Mouse (Mus musculus) small intestine, adult 2 months (tissue): ENCODE data around the gene Fam171a1. TPM values are rescaled to one million over a fixed set of nuclear protein-coding genes. Genes with fewer than 3 reads are reported as not detected.
A peak's percentile ranks its signal among the peaks of the same experiment; 100 is the strongest.
"Not testable (repeated sequence)": the region's sequence is repeated elsewhere in the genome, so short reads cannot be mapped to it uniquely, and the experiment has no call there.

Source experiments
- H3K27ac ChIP-seq: fragments of 200-500 bp; 2 replicates; pipeline ENCODE4 v1.5.1; 2012; ENCODE audit warnings: low read depth, low read length, control low read depth, inconsistent platforms; ENCODE audit not compliant: insufficient read depth
- H3K27me3 ChIP-seq: fragments of 200-500 bp; 2 replicates; pipeline ENCODE4 v1.6.1; 2012; ENCODE audit warnings: mild to moderate bottlenecking, moderate library complexity, low read length, inconsistent platforms; ENCODE audit not compliant: control insufficient read depth, insufficient read depth
- H3K36me3 ChIP-seq: fragments of 200-500 bp; 2 replicates; pipeline ENCODE4 v1.6.1; 2012; ENCODE audit warnings: mild to moderate bottlenecking, low read length, control low read depth, inconsistent platforms; ENCODE audit not compliant: control insufficient read depth, insufficient read depth
- H3K4me1 ChIP-seq: fragments of 200-500 bp; 2 replicates; pipeline ENCODE4 v1.6.1; 2012; ENCODE audit warnings: low read length, inconsistent platforms, mixed read lengths; ENCODE audit not compliant: control insufficient read depth, insufficient read depth, insufficient read length
- H3K4me3 ChIP-seq: fragments of 200-500 bp; 2 replicates; pipeline ENCODE4 v1.5.1; 2012; ENCODE audit warnings: low read depth, mild to moderate bottlenecking, control low read depth, inconsistent platforms, low read length, moderate library complexity
- CTCF ChIP-seq: fragments of 200-500 bp; IDR thresholded peaks from 2 replicates; pipeline ENCODE4 v1.5.1; 2012; ENCODE audit warnings: low read depth, mild to moderate bottlenecking, control low read depth, inconsistent platforms, low read length, moderate library complexity, mixed read lengths; ENCODE audit not compliant: insufficient replicate concordance, insufficient read length; ENCODE audit errors: extremely low read depth
- POLR2A ChIP-seq: fragments of 200-500 bp; IDR thresholded peaks from 2 replicates; pipeline ENCODE4 v1.6.1; 2012; ENCODE audit warnings: low read depth, mild to moderate bottlenecking, control low read depth, inconsistent platforms, low read length, moderate library complexity
- WGBS: fragments of 180-500 bp; shearing (Covaris S2); methylation state at CpG from one replicate; pipeline ENCODE4 v1.1.7; 2018; 5-methylcytosine and 5-hydroxymethylcytosine counted together
- polyA plus RNA-seq: library from polyadenylated mRNA; depleted of rRNA; stranded (reverse); fragments of >200 nt; gene quantifications from 2 replicates; pipeline ENCODE4 v1.2.3, GENCODE M21; 2012

Fam171a1 gene
- polyA plus RNA-seq, 1 experiment = 7.0 TPM

GRCm38 (mm10) chr2:3171774-3172173, 57.8 kb downstream of the Fam171a1 start:
- no peaks in the 10 kb centered on the region for H3K36me3 ChIP-seq
- no peaks in the 10 kb centered on the region for H3K4me1 ChIP-seq
- TF ChIP-seq CTCF (no peak), POLR2A (no peak)
- WGBS = 34% methylated on average over 3 of the region's 3 CpGs
- no peak overlapping the region for H3K4me3 ChIP-seq
- H3K27me3 ChIP-seq = no peaks in the 10 kb centered on the region
- no peak overlapping the region for H3K27ac ChIP-seq

DNA sequence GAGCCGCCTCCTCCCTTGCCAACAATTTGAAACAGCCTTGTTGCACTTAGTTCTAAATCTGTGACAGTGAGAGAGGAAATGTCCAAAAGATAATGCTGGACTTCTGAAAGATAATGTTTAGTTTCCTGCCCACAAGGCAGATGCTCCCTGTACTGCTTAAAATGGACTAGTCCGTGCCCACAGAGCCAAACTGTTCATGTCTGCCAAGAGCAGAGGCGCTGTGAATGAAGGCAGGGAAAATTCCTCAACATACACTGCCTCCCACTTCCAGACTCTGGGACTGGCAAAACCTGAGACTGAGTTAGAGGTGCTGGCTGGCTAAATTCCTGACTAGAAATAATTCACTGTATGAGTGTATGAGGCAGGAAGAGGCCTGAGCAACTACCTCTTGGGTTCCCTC, 58.6 kb downstream of the Fam171a1 start:
- WGBS = 78% methylated on average over 3 of the region's 3 CpGs
- H3K4me1 ChIP-seq = no peaks in the 10 kb centered on the region
- H3K4me3 ChIP-seq = no peak overlapping the region
- TF ChIP-seq POLR2A = no peak
- no peak for TF ChIP-seq CTCF
- no peaks in the 10 kb centered on the region for H3K36me3 ChIP-seq
- no peaks in the 10 kb centered on the region for H3K27me3 ChIP-seq
- H3K27ac ChIP-seq = no peak overlapping the region

- H3K27ac ChIP-seq = no peak overlapping the region
- 74% methylated on average over 5 of the region's 5 CpGs for WGBS
- H3K27me3 ChIP-seq = no peaks in the 10 kb centered on the region
- TF ChIP-seq POLR2A (no peak), CTCF (no peak)
- no peaks in the 10 kb centered on the region for H3K4me1 ChIP-seq
- H3K4me3 ChIP-seq = no peak overlapping the region
- H3K36me3 ChIP-seq = no peaks in the 10 kb centered on the region
Observed at GRCm38 (mm10) chr2:3174890-3175289, 60.9 kb downstream of the Fam171a1 start.

GRCm38 (mm10) chr2:3175988-3176387, 62.0 kb downstream of the Fam171a1 start:
- not testable (repeated sequence) for H3K4me3 ChIP-seq, H3K27ac ChIP-seq, H3K36me3 ChIP-seq, H3K4me1 ChIP-seq, H3K27me3 ChIP-seq
- 97% methylated on average over 4 of the region's 4 CpGs for WGBS

- no peak overlapping the region for H3K27ac ChIP-seq
- no peak overlapping the region for H3K4me3 ChIP-seq
- no peaks in the 10 kb centered on the region for H3K27me3 ChIP-seq
- TF ChIP-seq CTCF = no peak
- no peak for TF ChIP-seq POLR2A
- H3K4me1 ChIP-seq = no peaks in the 10 kb centered on the region
- no peaks in the 10 kb centered on the region for H3K36me3 ChIP-seq
- WGBS = 89% methylated on average over 3 of the region's 3 CpGs
Observed at GRCm38 (mm10) chr2:3176751-3177150, 62.7 kb downstream of the Fam171a1 start.

DNA sequence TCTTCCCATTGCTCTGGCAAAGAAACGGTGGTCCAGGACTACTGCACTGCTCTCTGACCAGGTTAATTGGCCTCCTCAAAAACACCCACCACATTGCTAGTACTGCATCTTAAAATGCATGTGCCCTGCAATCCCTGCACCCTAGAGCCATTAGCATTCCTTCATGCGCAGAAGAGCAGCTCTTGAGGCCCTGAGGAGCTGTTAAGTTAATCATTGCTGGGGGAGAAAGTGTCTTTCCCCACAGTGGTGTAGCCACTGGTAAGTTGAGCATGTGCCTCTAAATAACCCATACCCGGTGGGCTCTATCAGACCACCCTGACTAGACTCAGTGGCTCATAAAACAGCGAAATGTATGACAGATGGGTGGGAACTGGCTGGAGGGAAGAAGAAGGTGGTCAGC, 66.5 kb downstream of the Fam171a1 start:
- H3K27ac ChIP-seq = peak overlapping the region; percentile 12; the same call in 1 of the 2 replicates
- WGBS = 69% methylated on average over 4 of the region's 4 CpGs
- H3K4me3 ChIP-seq = no peak overlapping the region
- no peaks in the 10 kb centered on the region for H3K4me1 ChIP-seq
- H3K27me3 ChIP-seq = no peaks in the 10 kb centered on the region
- H3K36me3 ChIP-seq = no peaks in the 10 kb centered on the region
- TF ChIP-seq CTCF (no peak), POLR2A (no peak)

DNA sequence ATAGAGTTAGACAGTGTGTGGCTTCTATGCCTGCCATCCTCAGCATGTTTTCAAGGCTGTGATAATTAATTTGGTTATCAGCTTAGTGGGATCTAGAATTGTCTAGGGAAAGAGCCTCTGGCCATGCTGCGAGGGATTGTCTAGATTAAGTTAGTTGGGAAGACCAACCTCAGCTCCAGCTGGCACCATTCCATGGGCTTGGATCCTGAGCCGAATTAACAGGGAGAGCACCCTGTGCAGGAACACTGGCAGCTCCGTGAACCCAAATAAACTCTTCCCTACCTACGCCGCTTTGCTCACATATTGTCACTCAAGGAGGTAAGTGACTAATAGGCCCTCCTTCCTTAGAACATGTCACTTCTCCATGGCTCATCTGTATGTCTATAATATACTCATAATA, 69.6 kb downstream of the Fam171a1 start:
- Histone ChIP-seq H3K4me3 (no peak overlapping the region), H3K4me1 (peaks cover 4% of the 10 kb centered on the region; the same call in 1 of the 2 replicates), H3K27ac (no peak overlapping the region), H3K36me3 (no peaks in the 10 kb centered on the region), H3K27me3 (no peaks in the 10 kb centered on the region)
- 85% methylated on average over 5 of the region's 5 CpGs for WGBS
- no peak for TF ChIP-seq POLR2A
- no peak for TF ChIP-seq CTCF

DNA sequence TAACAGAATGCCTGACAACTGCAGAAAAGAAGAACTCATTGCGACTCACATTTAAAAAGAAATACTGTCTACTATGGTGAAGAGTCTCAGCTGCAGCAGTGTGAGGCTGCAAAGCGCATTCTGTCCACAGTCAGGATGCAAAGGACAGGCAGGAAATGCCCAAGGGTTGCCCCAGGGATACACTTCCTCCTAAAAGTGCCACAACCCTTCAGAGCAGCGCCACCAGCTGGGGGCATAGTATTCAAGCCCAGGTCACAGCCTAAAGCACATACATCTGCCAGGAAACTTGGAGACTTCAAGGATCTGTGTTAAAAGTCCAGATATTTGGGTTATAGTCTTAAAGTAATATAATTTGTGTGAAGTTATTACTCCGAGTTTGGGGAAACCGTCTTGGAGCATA, 71.3 kb downstream of the Fam171a1 start:
- no peak overlapping the region for H3K27ac ChIP-seq
- no peak overlapping the region for H3K4me3 ChIP-seq
- H3K36me3 ChIP-seq = no peaks in the 10 kb centered on the region
- peaks cover 10% of the 10 kb centered on the region; the same call in 1 of the 2 replicates for H3K4me1 ChIP-seq
- WGBS = 84% methylated on average over 5 of the region's 5 CpGs
- no peaks in the 10 kb centered on the region for H3K27me3 ChIP-seq
- TF ChIP-seq CTCF (peak; percentile 21; the same call in 1 of the 2 replicates), POLR2A (no peak)
